Mouse (Mus musculus) heart, postnatal 4 days (tissue): ENCODE measurements around the gene Cdsn. TPM values are rescaled to one million over a fixed set of nuclear protein-coding genes. Genes with fewer than 3 reads are reported as not detected.

ENCODE experiments used
- DNase-seq: peaks from one replicate; pipeline ENCODE4 v3.0.0; 2021
- total RNA-seq, 2 experiments: library from RNA; stranded (reverse); gene quantifications; 2 replicates each; pipeline ENCODE4 v1.2.3; 2021

Gene Cdsn
- total RNA-seq, 2 experiments from 2014 or later: 0.16 to 0.26 TPM

DNA sequence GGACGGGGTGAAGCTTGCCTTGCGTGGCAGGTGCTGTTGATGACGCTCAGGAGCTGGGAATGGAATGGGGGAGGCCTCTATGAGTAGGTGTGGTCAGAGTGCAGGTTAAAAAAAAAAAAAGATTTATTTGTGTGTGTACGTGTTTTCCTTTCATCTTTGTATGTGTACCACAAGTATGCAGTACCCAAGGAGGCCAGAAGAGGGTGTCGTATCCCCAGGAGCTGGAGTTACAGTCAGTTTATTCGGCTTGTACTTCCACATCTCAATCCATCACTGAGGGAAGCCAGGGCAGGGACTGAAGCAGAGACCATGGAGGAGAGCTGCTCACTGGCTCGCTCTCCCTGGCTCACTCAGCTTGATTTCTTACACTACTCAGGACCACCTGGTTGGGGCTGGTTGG, 19.5 kb downstream of the Cdsn start:
- no peak for DNase-seq

DNA sequence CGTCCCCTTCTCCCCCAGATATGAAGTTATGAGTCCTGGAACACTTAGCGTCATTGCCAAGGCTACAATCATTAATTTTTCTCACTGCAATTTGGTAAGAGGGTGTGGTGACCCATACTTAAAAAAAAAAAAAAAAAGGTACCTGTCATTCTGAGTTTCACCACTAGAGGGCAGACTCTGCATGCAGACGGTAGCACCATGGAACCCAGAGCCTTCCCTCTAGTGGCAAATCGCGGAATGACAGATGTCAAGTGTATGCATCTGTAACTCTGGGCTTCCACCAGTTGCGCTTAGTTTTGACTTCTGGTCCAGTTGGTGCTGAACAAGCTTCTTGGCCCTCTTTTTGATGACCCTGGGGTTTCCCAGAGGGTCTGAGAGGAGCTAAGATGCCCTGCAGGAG, 26.3 kb downstream of the Cdsn start:
- peak; percentile 89 for DNase-seq

DNA sequence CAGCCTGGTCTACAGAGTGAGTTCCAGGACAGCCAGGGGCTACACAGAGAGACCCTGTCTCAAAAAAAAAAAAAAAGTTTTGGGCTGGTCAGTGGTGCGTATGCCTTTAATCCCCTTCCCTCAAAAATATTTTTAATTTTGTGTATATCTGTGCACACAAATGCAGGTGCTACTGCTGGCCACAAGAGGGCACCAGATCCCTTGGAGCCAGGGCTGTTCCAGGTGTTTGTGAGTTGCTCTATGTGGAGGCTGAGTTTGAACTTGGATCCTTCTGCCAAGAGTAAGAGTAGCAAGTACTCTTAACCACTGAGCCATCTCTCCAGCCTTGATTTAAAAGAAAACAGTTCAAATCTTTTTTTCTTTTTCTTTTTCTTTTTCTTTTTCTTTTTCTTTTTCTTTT, 31.0 kb downstream of the Cdsn start:
- no peak for DNase-seq

DNA sequence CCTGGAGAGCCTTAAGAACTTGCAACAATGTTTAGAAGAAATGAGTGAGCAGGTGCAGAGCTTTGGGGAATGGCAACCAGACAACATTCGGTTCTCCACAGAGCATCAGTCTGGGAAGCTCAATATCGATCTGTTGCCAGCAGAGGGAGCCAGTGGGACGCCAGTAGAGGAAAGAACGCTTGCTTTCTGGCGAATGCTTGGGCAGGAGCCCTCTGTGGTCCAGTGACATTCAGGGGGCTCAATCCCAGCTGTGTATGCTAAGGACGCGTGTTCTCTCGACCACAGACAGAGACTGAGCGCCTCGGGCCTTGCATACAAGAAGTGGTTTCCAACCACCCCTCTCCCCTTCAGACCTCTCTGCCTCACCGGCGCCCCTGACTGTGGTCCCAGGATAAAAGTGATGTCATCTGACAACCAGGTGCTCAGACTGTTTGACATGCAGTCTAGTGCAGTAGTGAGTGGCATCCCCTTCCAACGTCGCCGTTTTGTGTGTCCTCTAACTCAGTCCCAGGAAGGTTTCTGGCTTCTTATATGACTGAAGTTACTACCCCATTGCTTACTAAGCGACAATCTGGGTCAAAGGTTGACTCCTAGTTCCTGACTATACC, 32.5 kb downstream of the Cdsn start:
- DNase-seq: peak; percentile 89

DNA sequence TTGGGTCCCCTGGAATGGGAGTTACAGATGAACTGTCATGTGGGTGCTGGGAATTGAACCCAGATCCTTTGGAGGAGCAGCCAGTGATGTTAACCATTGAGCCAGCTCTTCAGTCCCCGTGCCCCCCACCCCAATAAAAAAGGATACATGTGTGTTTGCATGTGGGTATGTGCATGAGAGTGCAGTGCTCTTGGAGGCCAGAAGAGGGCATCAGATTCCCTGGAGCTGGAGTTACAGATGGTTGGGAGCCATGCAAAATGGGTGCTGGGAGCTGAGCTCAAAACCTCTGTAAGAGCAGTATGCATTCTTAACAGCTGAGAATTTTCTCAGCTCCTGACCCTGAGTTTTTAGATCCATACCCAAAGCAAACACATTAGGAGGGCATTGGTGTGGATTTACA, 35.4 kb downstream of the Cdsn start:
- DNase-seq: no peak

DNA sequence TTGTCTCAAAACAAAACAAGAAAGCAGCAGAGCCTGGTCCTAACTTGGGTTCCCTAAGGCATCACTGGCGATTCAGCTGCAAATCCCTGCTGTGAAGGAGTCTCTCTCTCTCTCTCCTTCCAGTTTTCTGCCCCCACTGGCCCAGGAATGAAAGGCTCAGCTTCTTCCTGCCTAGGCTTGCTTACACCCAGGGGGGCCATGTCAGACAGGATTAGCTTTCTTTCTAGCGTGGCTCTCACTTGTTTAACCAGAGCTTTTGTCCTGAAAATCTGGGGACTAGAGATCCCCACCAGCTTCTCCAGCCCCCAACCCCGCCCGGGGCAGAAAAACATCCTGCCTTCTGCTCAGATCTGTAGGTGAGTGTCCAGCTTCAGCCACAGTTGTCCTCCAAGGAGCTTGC, 36.5 kb downstream of the Cdsn start:
- DNase-seq: no peak

DNA sequence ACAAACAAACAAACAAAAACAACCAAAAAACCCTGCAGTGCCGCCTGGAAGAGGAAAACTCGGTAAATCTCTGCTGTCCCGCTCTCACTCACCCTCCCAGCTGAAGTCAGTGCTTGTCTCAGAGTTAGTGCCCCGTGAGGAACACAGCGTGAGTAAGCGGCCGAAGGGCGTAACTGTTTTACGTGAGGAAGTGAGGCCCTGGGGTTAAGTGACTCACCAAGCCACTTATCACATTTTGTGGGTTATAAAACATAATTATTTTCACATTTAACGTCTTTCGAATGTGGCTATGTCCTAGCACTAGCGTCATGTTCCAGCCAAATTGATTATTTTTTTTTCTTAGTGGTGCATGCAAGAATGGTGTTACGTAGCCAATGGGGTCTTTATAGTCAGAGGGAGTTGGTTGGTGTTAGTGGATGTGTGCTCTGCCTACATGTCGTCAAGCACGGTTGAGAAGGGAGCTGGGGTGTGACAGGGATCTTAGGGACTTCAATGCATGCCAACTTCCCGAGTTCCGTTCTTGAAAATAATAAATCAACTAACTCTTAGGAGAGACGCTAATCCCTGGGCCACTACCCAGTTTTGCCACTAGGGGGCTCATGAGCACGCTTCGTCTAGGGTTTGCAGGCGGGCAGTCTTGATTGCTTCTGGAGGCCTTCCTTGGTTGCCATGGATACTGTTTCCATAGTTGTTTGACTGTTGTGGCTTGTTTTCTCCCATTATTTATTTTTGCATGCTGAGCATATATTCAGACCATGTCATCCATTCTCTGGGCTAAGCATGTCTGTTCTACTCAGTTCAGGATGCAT, 38.7 kb downstream of the Cdsn start:
- DNase-seq: peak; percentile 87

DNA sequence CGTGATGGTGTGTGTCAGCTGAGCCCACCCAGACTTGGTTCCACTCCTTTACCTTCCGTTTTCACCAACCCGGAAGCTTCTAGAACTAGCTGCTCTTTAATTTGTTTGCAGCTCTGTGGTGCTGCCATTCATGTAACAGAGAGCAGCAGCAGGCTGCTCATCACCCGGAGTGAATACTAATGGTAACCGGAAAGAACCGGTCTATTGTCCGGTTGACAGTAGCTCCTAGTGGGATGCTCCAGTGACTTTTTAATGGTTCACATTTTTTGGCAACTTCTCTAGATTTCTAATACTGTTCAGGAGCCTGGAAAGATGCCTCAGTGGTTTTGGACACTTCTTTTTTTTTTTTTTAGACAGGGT, 39.3 kb downstream of the Cdsn start:
- no peak for DNase-seq

DNA sequence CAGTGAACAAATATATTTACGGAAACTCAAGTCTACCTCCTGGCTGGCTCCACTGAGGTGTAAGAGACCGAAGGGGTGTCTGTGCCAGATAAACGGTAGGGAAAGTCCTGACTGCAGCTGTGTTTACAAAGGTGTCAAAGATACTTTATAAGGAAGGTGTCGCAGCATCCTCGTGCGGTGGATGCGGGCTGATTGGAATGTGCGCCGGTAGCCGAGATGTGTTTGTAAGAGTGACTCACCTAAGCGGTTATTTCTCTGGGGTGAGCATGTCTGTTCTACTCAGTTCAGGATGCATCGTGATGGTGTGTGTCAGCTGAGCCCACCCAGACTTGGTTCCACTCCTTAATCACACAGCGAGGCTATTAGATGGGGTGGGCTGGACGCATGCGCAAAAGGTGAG, 39.8 kb downstream of the Cdsn start:
- DNase-seq: no peak

DNA sequence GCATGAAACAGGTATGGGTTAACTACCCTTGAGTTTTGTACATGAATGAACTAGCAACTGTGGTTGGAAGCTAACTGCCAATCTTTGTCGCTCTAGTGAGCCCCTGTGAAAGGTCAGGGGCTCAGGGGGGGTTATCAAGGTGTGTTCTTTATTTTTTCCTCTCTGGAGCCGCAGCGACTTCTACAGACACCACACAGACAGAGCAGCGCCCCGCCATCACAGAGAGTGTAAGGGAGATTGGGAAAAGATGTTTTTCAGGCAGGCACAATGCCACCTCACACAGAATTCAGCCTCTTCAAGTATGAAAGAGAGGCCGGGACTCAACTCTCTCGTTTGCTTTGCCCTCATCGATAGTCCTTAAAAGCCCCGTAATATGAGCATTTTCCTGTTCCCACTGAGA, 40.2 kb downstream of the Cdsn start:
- DNase-seq: no peak

DNA sequence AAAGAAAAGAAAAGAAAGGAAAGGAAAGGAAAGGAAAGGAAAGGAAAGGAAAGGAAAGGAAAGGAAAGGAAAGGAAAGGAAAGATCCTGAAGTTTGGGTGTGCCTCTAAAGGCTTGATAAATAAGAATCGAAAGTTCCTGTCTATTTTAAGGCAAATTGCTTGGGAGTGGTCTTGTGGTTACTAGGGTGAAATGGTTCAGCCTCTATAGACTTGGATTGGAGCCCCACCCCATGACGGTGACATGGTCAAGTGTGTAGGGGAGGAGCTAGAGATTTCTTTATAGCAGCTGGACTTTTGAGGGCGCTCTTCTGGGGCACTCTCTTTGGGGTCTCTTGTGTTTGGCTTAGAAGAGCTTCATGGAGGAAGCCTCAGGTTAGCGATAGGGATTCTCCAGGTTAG, 41.9 kb downstream of the Cdsn start:
- no peak for DNase-seq

DNA sequence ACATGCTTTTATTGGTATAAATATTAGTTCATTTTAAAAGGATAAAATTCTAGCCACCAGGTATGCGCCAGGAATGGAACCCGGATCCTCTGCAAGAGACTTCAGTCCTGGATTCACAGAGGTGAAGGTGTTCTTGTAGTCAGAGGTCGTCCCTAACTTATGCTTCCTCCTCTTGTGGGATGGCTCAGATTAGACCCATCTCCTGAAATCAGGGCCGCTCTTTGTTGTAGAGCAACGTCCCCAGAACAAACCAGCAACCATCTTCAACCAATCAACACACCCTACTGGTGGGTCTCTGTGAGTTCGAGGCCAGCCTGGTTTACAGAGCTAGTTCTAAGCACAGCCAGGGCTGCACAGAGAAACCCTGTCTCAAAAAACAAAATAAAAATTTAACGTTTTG, 42.5 kb downstream of the Cdsn start:
- no peak for DNase-seq

DNA sequence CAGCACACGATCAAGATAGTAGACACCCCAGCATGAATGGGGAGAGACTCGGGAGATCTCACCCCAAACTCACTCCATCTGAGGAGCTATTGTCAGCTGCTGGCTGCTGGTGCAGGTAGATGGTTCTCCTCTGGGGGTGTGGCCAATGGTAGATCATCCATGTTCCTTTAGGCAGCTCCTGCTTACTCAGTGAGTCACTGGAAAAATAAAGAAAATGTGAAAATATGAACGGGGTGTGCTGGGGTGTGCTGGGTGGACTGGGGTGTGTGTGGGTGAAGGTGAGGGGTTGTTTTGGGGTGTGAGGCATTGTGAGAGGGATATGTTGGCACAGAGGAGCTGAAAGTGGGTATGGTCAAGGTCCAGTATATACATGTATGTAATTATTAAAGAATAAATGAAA, 45.5 kb downstream of the Cdsn start:
- no peak for DNase-seq

DNA sequence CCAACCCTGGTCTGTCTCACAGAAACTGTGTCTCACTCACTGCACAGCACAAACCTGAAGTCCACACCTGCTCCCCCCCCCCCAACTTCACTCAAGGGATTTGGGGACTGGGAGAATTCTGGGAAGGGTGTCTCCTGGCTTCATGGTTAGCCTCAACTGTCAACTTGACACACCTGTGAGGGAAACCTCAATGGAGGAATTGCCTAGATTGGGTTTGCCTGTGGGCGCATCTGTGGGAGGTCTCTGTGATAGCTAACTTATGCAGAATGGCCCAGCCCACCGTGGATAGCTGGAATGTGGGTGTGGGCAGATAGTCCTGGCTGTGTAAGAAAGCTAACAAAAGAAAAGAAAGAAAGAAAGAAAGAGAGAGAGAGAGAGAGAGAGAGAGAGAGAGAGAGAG, 49.3 kb downstream of the Cdsn start, which contains the start of gene Sfta2:
Gene Sfta2 (plus strand): TSS at position 301 of the 400 bp plus-strand sequence.
- no peak for DNase-seq

DNA sequence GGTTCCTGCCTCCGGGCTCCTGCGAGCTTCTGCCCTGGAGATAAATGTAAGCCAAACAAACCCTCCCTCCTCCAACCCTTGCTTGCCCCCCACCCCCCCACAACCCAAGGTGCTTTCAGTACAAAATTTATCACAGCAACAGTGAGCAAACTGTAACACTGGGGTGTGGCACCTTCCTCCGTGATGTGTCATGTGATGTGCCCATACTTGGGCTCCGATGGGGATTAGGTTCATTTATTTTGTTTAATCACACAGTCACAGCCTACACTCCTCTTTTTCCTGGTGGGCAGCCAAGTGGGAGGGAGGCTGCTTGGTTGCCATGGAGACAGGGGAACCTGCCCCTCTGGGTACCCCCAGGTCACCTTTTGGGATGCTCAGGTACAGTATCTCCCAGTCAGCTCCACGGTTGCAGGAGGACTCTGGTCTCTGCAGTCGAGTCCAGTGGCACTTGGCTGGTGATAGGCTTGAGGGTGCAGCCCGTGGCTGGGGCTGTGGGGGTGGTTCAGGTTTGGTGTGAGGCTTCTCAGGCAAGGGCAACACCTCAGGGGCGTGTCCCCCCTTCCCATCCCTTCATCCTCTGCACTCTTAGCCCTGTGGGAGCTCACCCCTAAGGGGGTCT, 49.9 kb downstream of the Cdsn start:
- no peak for DNase-seq

Other genes starting within 250 kb of the Cdsn start
- under 1 TPM; 0.43 to 0.55 TPM for gene H2-Q1, start 231.7 kb upstream of the Cdsn start, total RNA-seq
- gene H2-Q2, start 209.9 kb upstream of the Cdsn start, total RNA-seq: under 1 TPM; 0.64 to 0.77 TPM
- 1 to 10 TPM; 8.0 TPM for gene H2-Q4, start 172.5 kb upstream of the Cdsn start, total RNA-seq
- under 1 TPM; 0.21 to 0.52 TPM for gene H2-Q6, start 127.3 kb upstream of the Cdsn start, total RNA-seq
- under 1 TPM; 0.69 to 0.92 TPM for gene H2-Q7, start 113.0 kb upstream of the Cdsn start, total RNA-seq
- under 1 TPM; 0.19 to 0.36 TPM for gene H2-Q10, start 82.0 kb upstream of the Cdsn start, total RNA-seq
- gene Pou5f1, start 46.1 kb upstream of the Cdsn start, total RNA-seq: not detected
- gene Tcf19, start 35.3 kb upstream of the Cdsn start, total RNA-seq: 10 to 100 TPM; 41.1 to 44.2 TPM
- gene Cchcr1, start 35.0 kb upstream of the Cdsn start, total RNA-seq: 10 to 100 TPM; 11.0 to 12.5 TPM
- not detected for gene Psors1c2, start 18.9 kb upstream of the Cdsn start, total RNA-seq
- gene 2300002M23Rik, start 15.3 kb downstream of the Cdsn start, total RNA-seq: not detected
- gene Sfta2, start 49.4 kb downstream of the Cdsn start, total RNA-seq: not detected
- not detected for gene Gm9573, start 74.5 kb downstream of the Cdsn start, total RNA-seq
- gene Mucl3, start 91.6 kb downstream of the Cdsn start, total RNA-seq: not detected
- 10 to 100 TPM; 29.0 to 29.2 TPM for gene Vars2, start 115.5 kb downstream of the Cdsn start, total RNA-seq
- 10 to 100 TPM; 19.4 to 20.9 TPM for gene Gtf2h4, start 121.6 kb downstream of the Cdsn start, total RNA-seq
- gene Ddr1, start 152.5 kb downstream of the Cdsn start, total RNA-seq: 100 to 1,000 TPM; 107 to 113 TPM